ENCODE assay signal across 12 mouse cellular contexts in the genomic region with DNA sequence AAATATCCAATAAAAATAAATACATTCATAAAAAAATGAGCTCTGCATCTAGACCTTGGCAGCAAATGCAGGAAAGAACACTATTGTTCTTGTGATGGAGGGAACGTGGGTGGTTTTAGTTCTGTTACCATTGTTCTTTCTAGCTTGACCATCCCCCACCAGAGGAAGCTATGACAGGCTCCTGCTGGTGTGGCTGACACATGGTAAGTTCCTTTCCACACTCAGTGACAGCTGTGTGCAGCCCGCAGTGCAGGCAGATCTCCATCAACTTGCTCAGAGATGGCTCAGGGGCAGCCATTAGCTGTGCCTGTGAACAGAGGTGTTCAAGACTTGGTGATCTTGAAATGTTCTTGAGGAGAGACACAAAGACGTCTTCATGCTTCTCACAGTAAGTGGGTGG. TPM values are rescaled to one million over a fixed set of nuclear protein-coding genes. Genes with fewer than 3 reads are reported as not detected.
DNase-seq lines count a peak whose midpoint lies in the region; ATAC-seq and TF ChIP-seq lines count a peak whose summit lies in the region.
"Had no signal": no experiment of that assay in that cellular context is flagged by ENCODE, and none has a peak within 500 bp of the region (broad histone marks: within the 10 kb centered on the region; RNA-seq: fewer than 3 reads in every experiment).

No protein-coding gene starts in this region.

- H3K9ac ChIP-seq in kidney, postnatal 0 days (ENCODE audit: low read depth, low read length): no peak overlapping the region
- H3K9ac ChIP-seq in kidney, embryonic 14.5 days (ENCODE audit: low read depth, low read length): no peak overlapping the region
- H3K9ac ChIP-seq in heart, embryonic 14.5 days (ENCODE audit: low read length): no peak overlapping the region
- H3K9ac ChIP-seq in lung, postnatal 0 days (replicated peaks; ENCODE audit: low read depth): no peak overlapping the region
- H3K9ac ChIP-seq in forebrain, embryonic 12.5 days: no peak overlapping the region
- H3K9ac ChIP-seq: hindbrain, embryonic 14.5 days; limb, embryonic 13.5 days had no signal

- peak; percentile 34 for DNase-seq in kidney, postnatal 0 days (ENCODE audit: low spot score)
- DNase-seq in lung, postnatal 0 days (ENCODE audit: low spot score): peak; percentile 80
- DNase-seq in cerebellum, postnatal 25 days: no peak

- peak; percentile 46; the same call in 1 of the 2 replicates for TF ChIP-seq EP300 in lung, postnatal 0 days (IDR thresholded peaks at IDR 0.05)

- WGBS in kidney, postnatal 0 days: 58% methylated on average over 3 of the region's 3 CpGs
- WGBS in kidney, embryonic 14.5 days: 59% methylated on average over 3 of the region's 3 CpGs
- WGBS in heart, embryonic 14.5 days: 13% methylated on average over 3 of the region's 3 CpGs
- WGBS in lung, postnatal 0 days: 30% methylated on average over 3 of the region's 3 CpGs
- 56% methylated on average over 3 of the region's 3 CpGs for WGBS in forebrain, embryonic 12.5 days

- no peak overlapping the region for H3K4me2 ChIP-seq in kidney, postnatal 0 days (ENCODE audit: low read length)
- no peak overlapping the region for H3K4me2 ChIP-seq in kidney, embryonic 14.5 days (replicated peaks; ENCODE audit: low read depth, low read length)
- no peak overlapping the region for H3K4me2 ChIP-seq in heart, embryonic 14.5 days (ENCODE audit: low read length)
- no peak overlapping the region for H3K4me2 ChIP-seq in lung, postnatal 0 days (replicated peaks; ENCODE audit: low read depth, low read length)
- no peak overlapping the region for H3K4me2 ChIP-seq in forebrain, embryonic 12.5 days
- H3K4me2 ChIP-seq: hindbrain, embryonic 14.5 days; limb, embryonic 13.5 days had no signal

- H3K27ac ChIP-seq in kidney, postnatal 0 days: no peak overlapping the region
- H3K27ac ChIP-seq in kidney, embryonic 14.5 days (ENCODE audit: low read depth, low read length): no peak overlapping the region
- 0 out of 4 replicates have a peak overlapping the region, but pooled peaks of 1 of the 2 experiments have one; percentile 44 for H3K27ac ChIP-seq in heart, embryonic 14.5 days (replicated peaks in 1 of 2; ENCODE audit: control insufficient read depth in 1 of 2, insufficient read depth in 1 of 2, low read depth in 2 of 2, low read length in 2 of 2)
- no peak overlapping the region for H3K27ac ChIP-seq in lung, postnatal 0 days (ENCODE audit: low read length)
- no peak overlapping the region for H3K27ac ChIP-seq in forebrain, embryonic 12.5 days
- H3K27ac ChIP-seq: hindbrain, embryonic 14.5 days; limb, embryonic 13.5 days had no signal

- H3K4me1 ChIP-seq in kidney, postnatal 0 days (replicated peaks; ENCODE audit: insufficient read depth, low read length): no peaks in the 10 kb centered on the region
- H3K4me1 ChIP-seq in kidney, embryonic 14.5 days (ENCODE audit: control insufficient read depth, insufficient read depth, low read length): no peaks in the 10 kb centered on the region
- peaks cover 7 to 26% of the 10 kb centered on the region in 2 experiments for H3K4me1 ChIP-seq in heart, embryonic 14.5 days (ENCODE audit: control insufficient read depth in 2 of 2, insufficient read depth in 2 of 2, low read length in 2 of 2)
- no peaks in the 10 kb centered on the region for H3K4me1 ChIP-seq in lung, postnatal 0 days (ENCODE audit: insufficient read depth, low read depth, low read length)
- H3K4me1 ChIP-seq in forebrain, embryonic 12.5 days: peaks cover 11% of the 10 kb centered on the region

- no peak for TF ChIP-seq CTCF in kidney, postnatal 0 days (IDR thresholded peaks at IDR 0.05; ENCODE audit: low read depth)
- TF ChIP-seq CTCF in lung, postnatal 0 days (IDR thresholded peaks at IDR 0.05): no peak

- no peak for ATAC-seq in kidney, postnatal 0 days (replicated peaks; ENCODE audit: low FRiP score, low read depth)
- ATAC-seq in kidney, embryonic 14.5 days (ENCODE audit: low FRiP score, low TSS enrichment): no peak
- peak; percentile 85 for ATAC-seq in activated CD4-positive, CD25-positive, alpha-beta regulatory T cell, adult 4 months
- ATAC-seq in heart, embryonic 14.5 days (ENCODE audit: insufficient number of reproducible peaks, insufficient read depth, low FRiP score, low read depth): 0 out of 2 replicates have a peak, but pooled peaks have one; percentile 59
- peak; percentile 91 for ATAC-seq in lung, postnatal 0 days
- no peak for ATAC-seq in erythroblast, adult 5-6 weeks (replicated peaks; ENCODE audit: low FRiP score, poor library complexity, severe bottlenecking)
- no peak for ATAC-seq in forebrain, embryonic 12.5 days (ENCODE audit: low FRiP score)

- H3K4me3 ChIP-seq in kidney, postnatal 0 days (replicated peaks; ENCODE audit: low read depth, low read length): no peak overlapping the region
- no peak overlapping the region for H3K4me3 ChIP-seq in kidney, embryonic 14.5 days (ENCODE audit: low read length)
- H3K4me3 ChIP-seq in heart, embryonic 14.5 days (ENCODE audit: control insufficient read depth in 1 of 2, insufficient read depth in 1 of 2, low read depth in 1 of 2, low read length in 2 of 2): no peak overlapping the region
- H3K4me3 ChIP-seq in lung, postnatal 0 days (ENCODE audit: low read depth, low read length): no peak overlapping the region
- H3K4me3 ChIP-seq in forebrain, embryonic 12.5 days (replicated peaks): no peak overlapping the region
- H3K4me3 ChIP-seq: erythroblast, embryonic 14.5 days; limb, embryonic 13.5 days had no signal

- H3K9me3 ChIP-seq in kidney, postnatal 0 days (replicated peaks; ENCODE audit: low read length): no peaks in the 10 kb centered on the region
- no peaks in the 10 kb centered on the region for H3K9me3 ChIP-seq in kidney, embryonic 14.5 days (ENCODE audit: control insufficient read depth, low read length)
- no peaks in the 10 kb centered on the region for H3K9me3 ChIP-seq in heart, embryonic 14.5 days (ENCODE audit: control insufficient read depth, low read length)
- H3K9me3 ChIP-seq in lung, postnatal 0 days (ENCODE audit: low read length): no peaks in the 10 kb centered on the region
- no peaks in the 10 kb centered on the region for H3K9me3 ChIP-seq in forebrain, embryonic 12.5 days
- H3K9me3 ChIP-seq: limb, embryonic 13.5 days had no signal

- no peaks in the 10 kb centered on the region for H3K36me3 ChIP-seq in kidney, postnatal 0 days (ENCODE audit: insufficient read depth, low read length)
- no peaks in the 10 kb centered on the region for H3K36me3 ChIP-seq in kidney, embryonic 14.5 days (ENCODE audit: control insufficient read depth, insufficient read depth, low read length)
- no peaks in the 10 kb centered on the region for H3K36me3 ChIP-seq in heart, embryonic 14.5 days (ENCODE audit: control insufficient read depth, insufficient read depth, low read length)
- no peaks in the 10 kb centered on the region for H3K36me3 ChIP-seq in lung, postnatal 0 days (ENCODE audit: insufficient read depth, low read length)
- no peaks in the 10 kb centered on the region for H3K36me3 ChIP-seq in forebrain, embryonic 12.5 days (replicated peaks)
- H3K36me3 ChIP-seq: limb, embryonic 13.5 days had no signal

- no peaks in the 10 kb centered on the region for H3K27me3 ChIP-seq in kidney, postnatal 0 days (ENCODE audit: insufficient read depth, low read length)
- H3K27me3 ChIP-seq in kidney, embryonic 14.5 days (ENCODE audit: control insufficient read depth, insufficient read depth, low read length): no peaks in the 10 kb centered on the region
- H3K27me3 ChIP-seq in heart, embryonic 14.5 days (ENCODE audit: control insufficient read depth, insufficient read depth, low read length): no peaks in the 10 kb centered on the region
- H3K27me3 ChIP-seq in lung, postnatal 0 days (replicated peaks; ENCODE audit: insufficient read depth, low read length): no peaks in the 10 kb centered on the region
- no peaks in the 10 kb centered on the region for H3K27me3 ChIP-seq in forebrain, embryonic 12.5 days
- H3K27me3 ChIP-seq: limb, embryonic 13.5 days had no signal

RNA-seq across cellular contexts. Expression of gene Tmem38b, which starts 6.5 kb away (rescaled TPM):
- 10.6 and 11.3 TPM in 2 replicates for polyA plus RNA-seq in kidney, postnatal 0 days (2015; fragmentation: Nextera tagmentation; extraction: Ambion mirVana)
- polyA plus RNA-seq in kidney, embryonic 14.5 days (2014; fragmentation: Nextera tagmentation; extraction: Ambion mirVana): 4.8 and 6.2 TPM in 2 replicates
- polyA plus RNA-seq in activated CD4-positive, CD25-positive, alpha-beta regulatory T cell, adult 4 months (2017; shearing (Covaris generic)): 10 to 100 TPM; 14.8 to 19.9 TPM
- polyA plus RNA-seq in heart, embryonic 14.5 days (2014; fragmentation: Nextera tagmentation; extraction: Ambion mirVana): 10.2 and 11.2 TPM in 2 replicates
- 20.0 and 21.4 TPM in 2 replicates for polyA plus RNA-seq in lung, postnatal 0 days (2015; fragmentation: Nextera tagmentation; extraction: Ambion mirVana)
- total RNA-seq in erythroblast, adult 5-6 weeks (2015; ENCODE audit: low replicate concordance): 9.2 and 10.9 TPM in 2 replicates
- total RNA-seq in erythroblast, adult 5-6 weeks (2017; ENCODE audit: low replicate concordance): 2.8 and 3.2 TPM in 2 replicates
- 7.7 and 8.1 TPM in 2 replicates for polyA plus RNA-seq in forebrain, embryonic 12.5 days (2016; fragmentation: Nextera tagmentation; extraction: Ambion mirVana)

RNA-seq across cellular contexts. Expression of gene Tal2, which starts 52.8 kb away (rescaled TPM):
- 0.22 and 0.30 TPM in 2 replicates for polyA plus RNA-seq in kidney, postnatal 0 days (2015; fragmentation: Nextera tagmentation; extraction: Ambion mirVana)
- not detected in 2 replicates for polyA plus RNA-seq in kidney, embryonic 14.5 days (2014; fragmentation: Nextera tagmentation; extraction: Ambion mirVana)
- polyA plus RNA-seq in activated CD4-positive, CD25-positive, alpha-beta regulatory T cell, adult 4 months (2017; shearing (Covaris generic)): not detected
- 0.15 TPM in 1 of 2 replicates, not detected in the other for polyA plus RNA-seq in heart, embryonic 14.5 days (2014; fragmentation: Nextera tagmentation; extraction: Ambion mirVana)
- polyA plus RNA-seq in lung, postnatal 0 days (2015; fragmentation: Nextera tagmentation; extraction: Ambion mirVana): 0.07 and 0.13 TPM in 2 replicates
- 0.42 TPM in 1 of 2 replicates, not detected in the other for total RNA-seq in erythroblast, adult 5-6 weeks (2015; ENCODE audit: low replicate concordance)
- not detected in 2 replicates for total RNA-seq in erythroblast, adult 5-6 weeks (2017; ENCODE audit: low replicate concordance)
- polyA plus RNA-seq in forebrain, embryonic 12.5 days (2016; fragmentation: Nextera tagmentation; extraction: Ambion mirVana): 3.1 and 5.3 TPM in 2 replicates
- polyA plus RNA-seq: erythroblast, embryonic 14.5 days; spleen, adult 2 months had no signal

Comparison
In these comparisons a context has a peak if more than half of its experiments do, and no peak if none do; other contexts are left out.
1. ATAC-seq: peak in activated CD4-positive, CD25-positive, alpha-beta regulatory T cell, adult 4 months (single experiment), heart, embryonic 14.5 days (single experiment) and lung, postnatal 0 days (single experiment); none in kidney, postnatal 0 days (single experiment), kidney, embryonic 14.5 days (single experiment), erythroblast, adult 5-6 weeks (single experiment) and forebrain, embryonic 12.5 days (single experiment).
2. DNase-seq: peak in kidney, postnatal 0 days (single experiment) and lung, postnatal 0 days (single experiment); none in cerebellum, postnatal 25 days (0 of 2).